Comparison of ENCODE assay signal across 18 mouse cellular contexts in the genomic region with DNA sequence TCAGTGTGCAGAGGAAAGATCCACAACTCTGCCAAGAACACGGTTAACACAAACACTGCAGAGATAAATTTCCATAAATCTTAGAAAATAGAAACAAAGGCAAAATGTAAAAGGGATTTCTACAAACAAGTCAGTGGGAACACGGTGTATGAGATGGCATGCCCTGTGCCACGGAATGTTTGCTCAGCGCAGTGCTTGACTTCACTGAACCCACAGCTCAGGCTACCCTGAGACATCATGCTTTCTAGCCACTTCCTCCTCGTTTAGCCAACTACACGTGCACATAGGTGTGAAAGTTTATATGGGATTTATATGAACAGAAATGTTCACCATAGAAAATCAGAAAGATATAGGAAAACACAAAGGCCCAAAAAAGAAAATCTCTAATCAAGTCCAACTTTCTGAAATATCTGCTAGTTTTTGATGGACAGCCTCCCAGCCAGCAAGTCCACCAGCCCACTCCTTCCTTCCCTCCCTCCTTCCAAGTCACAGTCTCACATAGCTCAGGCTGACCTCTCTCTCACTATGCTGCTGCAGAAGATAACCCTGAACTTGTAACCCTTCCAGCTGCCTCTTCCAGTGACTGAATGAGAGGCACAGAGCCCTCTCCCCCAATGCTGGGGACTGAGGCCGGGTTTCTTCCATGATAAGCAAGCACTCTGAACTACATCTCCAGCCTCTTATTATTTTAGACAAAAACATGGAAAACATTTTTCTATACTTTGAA.
DNase-seq lines count a peak whose midpoint lies in the region; ATAC-seq and TF ChIP-seq lines count a peak whose summit lies in the region.
"Had no signal": no experiment of that assay in that cellular context is flagged by ENCODE, and none has a peak within 500 bp of the region (broad histone marks: within the 10 kb centered on the region; RNA-seq: fewer than 3 reads in every experiment).

No protein-coding gene starts in this region.

- no peak overlapping the region for H3K9ac ChIP-seq in kidney, embryonic 16.5 days (replicated peaks; ENCODE audit: low read length)
- H3K9ac ChIP-seq in stomach, embryonic 14.5 days (replicated peaks; ENCODE audit: low read depth, low read length): no peak overlapping the region
- H3K9ac ChIP-seq: embryonic facial prominence, embryonic 12.5 days; forebrain, postnatal 0 days; neural tube, embryonic 13.5 days had no signal

- H3K4me2 ChIP-seq in kidney, embryonic 16.5 days (replicated peaks; ENCODE audit: low read depth, low read length): no peak overlapping the region
- H3K4me2 ChIP-seq in stomach, embryonic 14.5 days (replicated peaks; ENCODE audit: low read depth, low read length): no peak overlapping the region
- H3K4me2 ChIP-seq: embryonic facial prominence, embryonic 12.5 days; neural tube, embryonic 13.5 days had no signal

- H3K9me3 ChIP-seq in kidney, embryonic 16.5 days (ENCODE audit: low read length): no peaks in the 10 kb centered on the region
- H3K9me3 ChIP-seq in stomach, embryonic 14.5 days (ENCODE audit: control insufficient read depth, low read depth, low read length): no peaks in the 10 kb centered on the region
- H3K9me3 ChIP-seq: embryonic facial prominence, embryonic 12.5 days; G1E; midbrain, embryonic 10.5 days; neural tube, embryonic 13.5 days had no signal

- no peak for ATAC-seq in kidney, embryonic 16.5 days (ENCODE audit: low FRiP score, low TSS enrichment)
- no peak for ATAC-seq in stomach, embryonic 14.5 days (ENCODE audit: insufficient number of reproducible peaks, insufficient read depth, low FRiP score, low read depth)
- ATAC-seq: forebrain, postnatal 0 days; hindbrain, postnatal 0 days had no signal

- no peaks in the 10 kb centered on the region for H3K27me3 ChIP-seq in kidney, embryonic 16.5 days (ENCODE audit: insufficient read depth, low read length)
- H3K27me3 ChIP-seq in stomach, embryonic 14.5 days (ENCODE audit: control insufficient read depth, insufficient read depth, low read length): no peaks in the 10 kb centered on the region
- H3K27me3 ChIP-seq: embryonic facial prominence, embryonic 12.5 days; neural tube, embryonic 13.5 days had no signal

- H3K4me1 ChIP-seq in kidney, embryonic 16.5 days (ENCODE audit: insufficient read depth, low read length): peaks cover 15% of the 10 kb centered on the region
- peaks cover 5% of the 10 kb centered on the region for H3K4me1 ChIP-seq in lung, adult 2 months (ENCODE audit: control insufficient read depth, insufficient read depth, low read length)
- H3K4me1 ChIP-seq in stomach, embryonic 14.5 days (ENCODE audit: control insufficient read depth, insufficient read depth, low read length): peaks cover 23% of the 10 kb centered on the region

- H3K27ac ChIP-seq in gastrocnemius, adult 2 months: 0 out of 2 replicates have a peak overlapping the region, but pooled peaks have one; percentile 1
- H3K27ac ChIP-seq in kidney, embryonic 16.5 days (ENCODE audit: low read length): 0 out of 2 replicates have a peak overlapping the region, but pooled peaks have one; percentile 21
- H3K27ac ChIP-seq in stomach, embryonic 14.5 days (ENCODE audit: low read length): peak overlapping the region; percentile 12; the same call in 1 of the 2 replicates
- H3K27ac ChIP-seq: embryonic facial prominence, embryonic 12.5 days; hindbrain, postnatal 0 days; midbrain, embryonic 10.5 days; neural tube, embryonic 13.5 days had no signal

- no peak for TF ChIP-seq POLR2A in lung, adult 2 months (IDR thresholded peaks at IDR 0.05; ENCODE audit: borderline replicate concordance, extremely low read depth, low read depth, low read length)

- DNase-seq in gastrocnemius, adult 2 months: no peak
- DNase-seq in gastrocnemius, postnatal 10 days: no peak
- no peak for DNase-seq in kidney, adult 11 months
- DNase-seq in lung, postnatal 36 days: peak; percentile 34
- DNase-seq in lung, adult 2 months: no peak
- DNase-seq in layer of hippocampus, adult 11-12 months (ENCODE audit: low spot score): no peak
- DNase-seq: cerebellum, adult 8-10 months; forebrain, postnatal 0 days; heart, adult 18-20 months; right cerebral cortex, postnatal 25 days; thymus, adult 18-20 months had no signal

- no peaks in the 10 kb centered on the region for H3K36me3 ChIP-seq in kidney, embryonic 16.5 days (ENCODE audit: insufficient read depth, low read length)
- H3K36me3 ChIP-seq in stomach, embryonic 14.5 days (ENCODE audit: control insufficient read depth, insufficient read depth, low read length): no peaks in the 10 kb centered on the region
- H3K36me3 ChIP-seq: embryonic facial prominence, embryonic 12.5 days; G1E; midbrain, embryonic 10.5 days; neural tube, embryonic 13.5 days had no signal

- no peak overlapping the region for H3K4me3 ChIP-seq in gastrocnemius, adult 2 months
- H3K4me3 ChIP-seq in kidney, embryonic 16.5 days (ENCODE audit: low read length): no peak overlapping the region
- no peak overlapping the region for H3K4me3 ChIP-seq in lung, adult 2 months (replicated peaks; ENCODE audit: extremely low read depth, low read depth, low read length)
- no peak overlapping the region for H3K4me3 ChIP-seq in stomach, embryonic 14.5 days (ENCODE audit: low read depth, low read length)
- H3K4me3 ChIP-seq: embryonic facial prominence, embryonic 12.5 days; midbrain, embryonic 10.5 days; neural tube, embryonic 13.5 days had no signal

- no peak for TF ChIP-seq CTCF in gastrocnemius, adult 2 months (IDR thresholded peaks at IDR 0.05)
- TF ChIP-seq CTCF in lung, adult 2 months (IDR thresholded peaks at IDR 0.05; ENCODE audit: insufficient read depth, low read length): no peak

- intact Hi-C loops in gastrocnemius, adult 2 months (cut with DNase I): no loop called here

- 49% methylated on average over 7 of the region's 7 CpGs for WGBS in kidney, embryonic 16.5 days
- 33% methylated on average over 7 of the region's 7 CpGs for WGBS in lung, adult 2 months
- 24% methylated on average over 7 of the region's 7 CpGs for WGBS in stomach, embryonic 14.5 days
